Mouse (Mus musculus): ENCODE data around the gene Pias3. TPM values are rescaled to one million over a fixed set of nuclear protein-coding genes. Genes with fewer than 3 reads are reported as not detected.

Gene Pias3
- total and polyA plus RNA-seq, 3 experiments: 5.5 to 12.5 (median 12.1) TPM

DNA sequence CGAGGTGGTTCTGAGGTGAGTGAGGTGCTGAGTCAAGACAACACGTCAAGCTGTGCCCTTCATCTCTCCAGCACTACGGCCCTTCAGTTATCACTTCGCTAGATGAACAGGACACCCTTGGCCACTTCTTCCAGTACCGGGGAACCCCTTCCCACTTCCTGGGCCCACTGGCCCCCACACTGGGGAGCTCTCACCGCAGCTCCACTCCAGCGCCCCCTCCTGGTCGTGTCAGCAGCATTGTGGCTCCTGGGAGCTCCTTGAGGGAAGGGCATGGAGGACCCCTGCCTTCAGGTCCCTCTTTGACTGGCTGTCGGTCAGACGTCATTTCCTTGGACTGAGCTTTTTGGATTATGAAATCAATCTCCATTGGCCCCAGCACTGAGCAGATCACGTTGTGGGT is 8.6 kb downstream of the Pias3 start:
- Histone ChIP-seq H3K4me3 (ENCODE audit: low read depth, low read length) (no peak overlapping the region), H3K4me1 (ENCODE audit: insufficient read depth, low read depth, low read length) (peaks cover 7% of the 10 kb centered on the region), H3K36me3 (replicated peaks) (peaks cover 54% of the 10 kb centered on the region), H3K9me3 (replicated peaks) (no peaks in the 10 kb centered on the region), H3K27me3 (ENCODE audit: insufficient read depth, low read length) (peaks cover 15% of the 10 kb centered on the region; the same call in 1 of the 2 replicates)
- TF ChIP-seq GATA1 (IDR thresholded peaks at IDR 0.05; ENCODE audit: borderline replicate concordance, low read length) (no peak), GATA2 (IDR thresholded peaks at IDR 0.05; ENCODE audit: borderline replicate concordance, low read depth, low read length) (no peak), TAL1 (conservative IDR thresholded peaks at IDR 0.05; ENCODE audit: low read depth, low read length) (no peak), CTCF (IDR thresholded peaks at IDR 0.05; ENCODE audit: low read depth, low read length) (no peak), POLR2AphosphoS5 (IDR thresholded peaks at IDR 0.05; ENCODE audit: insufficient replicate concordance, low read depth, low read length) (no peak)
- DNase-seq (ENCODE audit: low spot score) (no peak), ATAC-seq (ENCODE audit: extremely low read depth, insufficient number of reproducible peaks, low FRiP score, poor library complexity, severe bottlenecking) (no peak)

DNA sequence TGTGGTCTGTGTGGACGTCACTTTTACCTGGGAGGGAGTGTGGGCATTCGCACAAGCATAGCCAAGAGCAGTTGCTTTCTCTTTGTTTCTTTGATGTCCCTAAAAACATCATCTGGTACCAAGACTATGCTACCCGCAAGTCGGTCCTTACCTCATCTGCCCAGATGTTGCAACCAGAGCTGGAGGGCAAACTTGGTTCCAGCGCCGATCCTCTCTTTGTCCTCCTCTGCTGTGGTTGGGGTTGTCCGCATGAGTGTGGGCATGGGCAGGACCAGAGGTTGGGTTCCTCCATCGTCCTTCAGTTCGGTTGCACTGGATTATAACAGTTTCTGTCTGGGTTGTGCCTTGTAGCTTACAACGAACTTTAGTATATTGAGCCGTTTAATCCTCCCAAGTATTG is 10.0 kb downstream of the Pias3 start:
- peaks cover 15% of the 10 kb centered on the region; the same call in 1 of the 2 replicates for H3K27me3 ChIP-seq (ENCODE audit: insufficient read depth, low read length)
- H3K4me3 ChIP-seq (ENCODE audit: low read depth, low read length): no peak overlapping the region
- no peak for TF ChIP-seq TAL1 (conservative IDR thresholded peaks at IDR 0.05; ENCODE audit: low read depth, low read length)
- DNase-seq (ENCODE audit: low spot score) (no peak), ATAC-seq (ENCODE audit: extremely low read depth, insufficient number of reproducible peaks, low FRiP score, poor library complexity, severe bottlenecking) (no peak)
- H3K4me1 ChIP-seq (ENCODE audit: insufficient read depth, low read depth, low read length): peaks cover 7% of the 10 kb centered on the region
- H3K36me3 ChIP-seq (replicated peaks): peaks cover 60% of the 10 kb centered on the region
- H3K9me3 ChIP-seq (replicated peaks): no peaks in the 10 kb centered on the region

DNA sequence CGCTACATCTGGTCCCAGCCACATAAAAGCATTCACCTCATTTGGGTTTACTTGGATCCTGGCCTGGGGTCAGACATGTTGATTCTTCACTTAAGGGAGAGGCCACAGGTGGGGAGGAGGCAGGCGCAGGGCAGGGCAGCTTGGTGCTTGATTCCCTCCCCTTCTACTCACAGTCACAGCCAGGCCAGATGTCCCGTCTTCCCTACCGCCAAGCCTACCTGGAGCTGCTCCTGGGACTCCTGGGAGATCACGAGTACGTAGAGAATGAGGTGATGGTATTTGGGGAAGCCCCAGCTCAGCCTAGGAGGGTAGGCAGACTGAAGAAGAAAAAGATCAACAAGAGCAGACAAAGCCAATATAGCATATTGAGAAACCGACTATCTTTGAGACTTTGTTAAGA is 10.8 kb downstream of the Pias3 start:
- TF ChIP-seq GATA1 (IDR thresholded peaks at IDR 0.05; ENCODE audit: borderline replicate concordance, low read length): no peak
- TF ChIP-seq TAL1 (conservative IDR thresholded peaks at IDR 0.05; ENCODE audit: low read depth, low read length): no peak
- TF ChIP-seq POLR2AphosphoS5 (IDR thresholded peaks at IDR 0.05; ENCODE audit: insufficient replicate concordance, low read depth, low read length): no peak
- no peak for TF ChIP-seq GATA2 (IDR thresholded peaks at IDR 0.05; ENCODE audit: borderline replicate concordance, low read depth, low read length)
- TF ChIP-seq CTCF (IDR thresholded peaks at IDR 0.05; ENCODE audit: low read depth, low read length): no peak
- H3K4me3 ChIP-seq (ENCODE audit: low read depth, low read length): no peak overlapping the region

DNA sequence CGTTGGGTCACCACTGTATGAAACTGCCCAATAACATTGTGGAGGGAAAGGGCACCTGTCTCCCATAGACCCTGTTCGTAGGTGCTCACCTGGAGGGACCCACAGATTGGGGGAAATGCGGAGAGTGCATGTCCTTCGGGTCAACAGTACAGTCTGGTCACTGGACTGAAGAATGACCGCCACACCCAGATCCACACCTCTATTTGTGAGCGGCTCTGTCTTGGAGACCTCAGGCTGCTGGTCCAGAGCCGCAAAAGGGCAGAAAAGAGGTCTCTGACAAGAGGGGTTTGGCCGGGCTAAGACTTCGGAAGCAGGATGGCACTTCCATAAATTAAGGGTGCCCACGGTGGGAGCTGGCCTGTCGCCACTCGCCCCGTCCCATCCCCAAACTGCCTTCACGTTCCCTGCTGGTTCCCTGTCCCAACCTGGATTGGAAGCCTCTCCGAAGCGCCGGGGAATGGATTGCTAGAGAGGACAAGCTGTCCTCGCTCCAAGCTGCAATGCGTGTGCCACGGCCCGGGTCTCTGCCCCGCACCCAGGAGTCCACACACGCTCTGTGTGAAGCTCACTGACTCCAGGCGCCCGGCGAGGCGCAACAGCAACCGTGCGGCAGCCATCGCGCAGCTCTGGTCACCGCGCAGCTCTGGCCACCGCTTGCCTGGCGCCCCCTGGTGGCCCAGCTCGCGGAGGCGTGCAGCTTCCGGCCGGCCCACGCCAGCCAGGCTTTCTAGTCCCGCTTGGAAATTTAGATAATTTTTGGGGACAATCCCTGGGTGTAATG is 11.9 kb downstream of the Pias3 start, which contains the start of gene Nudt17:
Nudt17 (minus strand) TSS at position 660 of the 781 bp plus-strand sequence.
- TF ChIP-seq TAL1 (conservative IDR thresholded peaks at IDR 0.05; ENCODE audit: low read depth, low read length): no peak
- TF ChIP-seq POLR2AphosphoS5 (IDR thresholded peaks at IDR 0.05; ENCODE audit: insufficient replicate concordance, low read depth, low read length): no peak
- TF ChIP-seq CTCF (IDR thresholded peaks at IDR 0.05; ENCODE audit: low read depth, low read length): peak; percentile 65; the same call in 1 of the 2 replicates
- peak within 1 kb of the TSS; percentile 70 for H3K4me3 ChIP-seq (ENCODE audit: low read depth, low read length)
- H3K4me1 ChIP-seq (ENCODE audit: insufficient read depth, low read depth, low read length): peaks cover 7% of the 10 kb centered on the region
- H3K36me3 ChIP-seq (replicated peaks): peaks cover 63% of the 10 kb centered on the region
- H3K9me3 ChIP-seq (replicated peaks): no peaks in the 10 kb centered on the region
- ATAC-seq (ENCODE audit: extremely low read depth, insufficient number of reproducible peaks, low FRiP score, poor library complexity, severe bottlenecking) (0 out of 2 replicates have a peak, but pooled peaks have one; percentile 22), DNase-seq (ENCODE audit: low spot score) (peak; percentile 44)
- H3K27me3 ChIP-seq (ENCODE audit: insufficient read depth, low read length): peaks cover 15% of the 10 kb centered on the region; the same call in 1 of the 2 replicates

More for the DNA sequence above, 10.8 kb downstream of the Pias3 start:
- ATAC-seq (ENCODE audit: extremely low read depth, insufficient number of reproducible peaks, low FRiP score, poor library complexity, severe bottlenecking): no peak
- Histone ChIP-seq H3K4me1 (ENCODE audit: insufficient read depth, low read depth, low read length) (peaks cover 7% of the 10 kb centered on the region), H3K36me3 (replicated peaks) (peaks cover 60% of the 10 kb centered on the region), H3K27me3 (ENCODE audit: insufficient read depth, low read length) (peaks cover 15% of the 10 kb centered on the region; the same call in 1 of the 2 replicates), H3K9me3 (replicated peaks) (no peaks in the 10 kb centered on the region)
- no peak for DNase-seq (ENCODE audit: low spot score)

DNA sequence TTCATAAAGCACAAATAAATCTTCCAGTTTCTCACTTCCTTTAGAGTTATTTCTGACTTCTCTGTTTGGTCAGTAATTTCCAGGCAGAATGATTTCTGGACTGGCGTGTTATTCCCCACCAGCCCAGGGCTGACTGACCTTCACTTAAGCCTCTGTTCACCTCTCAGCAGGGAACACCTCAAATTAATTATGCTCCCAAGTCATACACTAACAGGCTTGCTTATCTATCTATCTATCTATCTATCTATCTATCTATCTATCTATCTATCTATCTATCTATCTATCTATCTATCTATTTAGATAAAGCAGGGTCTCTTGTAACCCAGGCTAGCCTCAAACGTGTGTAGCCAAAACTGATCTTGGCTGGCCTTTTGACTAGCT is 12.5 kb downstream of the Pias3 start:
- no peaks in the 10 kb centered on the region for H3K9me3 ChIP-seq (replicated peaks)
- peaks cover 63% of the 10 kb centered on the region for H3K36me3 ChIP-seq (replicated peaks)
- peaks cover 15% of the 10 kb centered on the region; the same call in 1 of the 2 replicates for H3K27me3 ChIP-seq (ENCODE audit: insufficient read depth, low read length)
- H3K4me1 ChIP-seq (ENCODE audit: insufficient read depth, low read depth, low read length): peaks cover 7% of the 10 kb centered on the region
- H3K4me3 ChIP-seq (ENCODE audit: low read depth, low read length): no peak overlapping the region; the same call in 1 of the 2 replicates
- TF ChIP-seq TAL1 (conservative IDR thresholded peaks at IDR 0.05; ENCODE audit: low read depth, low read length) (no peak), POLR2AphosphoS5 (IDR thresholded peaks at IDR 0.05; ENCODE audit: insufficient replicate concordance, low read depth, low read length) (no peak), CTCF (IDR thresholded peaks at IDR 0.05; ENCODE audit: low read depth, low read length) (no peak), GATA1 (IDR thresholded peaks at IDR 0.05; ENCODE audit: borderline replicate concordance, low read length) (no peak), GATA2 (IDR thresholded peaks at IDR 0.05; ENCODE audit: borderline replicate concordance, low read depth, low read length) (no peak)
- no peak for DNase-seq (ENCODE audit: low spot score)
- no peak for ATAC-seq (ENCODE audit: extremely low read depth, insufficient number of reproducible peaks, low FRiP score, poor library complexity, severe bottlenecking)

DNA sequence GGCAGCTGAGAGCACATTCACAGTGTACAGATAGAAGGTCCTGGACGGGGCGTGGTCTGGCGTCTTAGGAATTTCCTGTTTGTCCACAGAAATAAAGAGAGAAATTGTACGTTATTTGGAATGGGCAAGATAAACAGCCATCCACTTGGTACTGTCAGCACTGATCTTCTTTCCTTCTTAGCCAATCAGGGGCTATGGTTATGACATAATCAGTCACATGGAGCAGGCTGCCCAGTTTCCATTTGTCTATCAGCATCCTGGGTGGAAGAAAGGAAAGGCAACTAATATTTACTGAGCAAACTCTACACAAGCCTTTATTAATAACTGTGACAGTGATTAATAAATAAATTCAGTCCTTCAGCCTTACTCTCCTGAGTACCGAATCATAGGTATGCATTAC is 18.1 kb downstream of the Pias3 start:
- no peak for DNase-seq (ENCODE audit: low spot score)
- Histone ChIP-seq H3K27me3 (ENCODE audit: insufficient read depth, low read length) (no peaks in the 10 kb centered on the region), H3K4me3 (ENCODE audit: low read depth, low read length) (no peak overlapping the region), H3K9me3 (replicated peaks) (no peaks in the 10 kb centered on the region), H3K4me1 (ENCODE audit: insufficient read depth, low read depth, low read length) (0 out of 2 replicates have a peak, but pooled peaks cover 2% of the 10 kb centered on the region), H3K36me3 (replicated peaks) (peaks cover 90% of the 10 kb centered on the region)
- TF ChIP-seq POLR2AphosphoS5 (IDR thresholded peaks at IDR 0.05; ENCODE audit: insufficient replicate concordance, low read depth, low read length): no peak
- TF ChIP-seq GATA1 (IDR thresholded peaks at IDR 0.05; ENCODE audit: borderline replicate concordance, low read length): no peak
- TF ChIP-seq TAL1 (conservative IDR thresholded peaks at IDR 0.05; ENCODE audit: low read depth, low read length): no peak
- TF ChIP-seq GATA2 (IDR thresholded peaks at IDR 0.05; ENCODE audit: borderline replicate concordance, low read depth, low read length): no peak
- no peak for TF ChIP-seq CTCF (IDR thresholded peaks at IDR 0.05; ENCODE audit: low read depth, low read length)
- ATAC-seq (ENCODE audit: extremely low read depth, insufficient number of reproducible peaks, low FRiP score, poor library complexity, severe bottlenecking): no peak

All from G1E (cell line).